Mouse (Mus musculus): ENCODE data around the gene Nepro. TPM values are rescaled to one million over a fixed set of nuclear protein-coding genes. Genes with fewer than 3 reads are reported as not detected.

Gene Nepro
- total RNA-seq, 2 experiments from 2014 or later = 4.3 to 6.5 TPM

GRCm38 (mm10) chr16:44702272-44702671, 21.8 kb upstream of the Nepro start:
- no peak for DNase-seq (ENCODE audit: low spot score in 2 of 2)

- no peak for DNase-seq (ENCODE audit: low spot score in 2 of 2)
Observed at GRCm38 (mm10) chr16:44703458-44703857, 20.6 kb upstream of the Nepro start.

GRCm38 (mm10) chr16:44716305-44717140, 7.6 kb upstream of the Nepro start:
- peak in 1 of 2 experiments; percentile 65 for DNase-seq (ENCODE audit: low spot score in 2 of 2)

- no peak for DNase-seq (ENCODE audit: low spot score in 2 of 2)
Observed at GRCm38 (mm10) chr16:44717141-44717634, 6.9 kb upstream of the Nepro start.

GRCm38 (mm10) chr16:44717838-44718237, 6.3 kb upstream of the Nepro start:
- no peak for DNase-seq (ENCODE audit: low spot score in 2 of 2)

- DNase-seq (ENCODE audit: low spot score in 2 of 2) = no peak
Observed at GRCm38 (mm10) chr16:44719349-44719748, 4.8 kb upstream of the Nepro start.

GRCm38 (mm10) chr16:44720518-44720917, 3.6 kb upstream of the Nepro start:
- no peak for DNase-seq (ENCODE audit: low spot score in 2 of 2)

GRCm38 (mm10) chr16:44722666-44723065, 1.4 kb upstream of the Nepro start:
- no peak for DNase-seq (ENCODE audit: low spot score in 2 of 2)

GRCm38 (mm10) chr16:44724847-44725246, 746 bp downstream of the Nepro start:
- peak in 1 of 2 experiments; percentile 54 for DNase-seq (ENCODE audit: low spot score in 2 of 2)

- DNase-seq (ENCODE audit: low spot score in 2 of 2) = peak; percentile 64 to 91
Observed at GRCm38 (mm10) chr16:44725286-44726223, 1.5 kb downstream of the Nepro start.

- DNase-seq (ENCODE audit: low spot score in 2 of 2) = no peak
Observed at GRCm38 (mm10) chr16:44727525-44727924, 3.4 kb downstream of the Nepro start.

- no peak for DNase-seq (ENCODE audit: low spot score in 2 of 2)
Observed at GRCm38 (mm10) chr16:44734059-44734458, 10.0 kb downstream of the Nepro start.

GRCm38 (mm10) chr16:44735676-44736075, 11.6 kb downstream of the Nepro start:
- no peak for DNase-seq (ENCODE audit: low spot score in 2 of 2)

- no peak for DNase-seq (ENCODE audit: low spot score in 2 of 2)
Observed at GRCm38 (mm10) chr16:44736118-44736517, 12.0 kb downstream of the Nepro start.

- no peak for DNase-seq (ENCODE audit: low spot score in 2 of 2)
Observed at GRCm38 (mm10) chr16:44742753-44743152, 18.7 kb downstream of the Nepro start.

- no peak for DNase-seq (ENCODE audit: low spot score in 2 of 2)
Observed at GRCm38 (mm10) chr16:44745471-44745865, 21.4 kb downstream of the Nepro start.

- peak; percentile 83 to 89 for DNase-seq (ENCODE audit: low spot score in 2 of 2)
Observed at GRCm38 (mm10) chr16:44745866-44746562, 21.9 kb downstream of the Nepro start, which contains the start of gene Gtpbp8. Gtpbp8 (minus strand) TSS chr16:44746363.

GRCm38 (mm10) chr16:44748007-44748406, 23.9 kb downstream of the Nepro start:
- DNase-seq (ENCODE audit: low spot score in 2 of 2) = no peak

GRCm38 (mm10) chr16:44757700-44758099, 33.6 kb downstream of the Nepro start:
- DNase-seq (ENCODE audit: low spot score in 2 of 2) = no peak

GRCm38 (mm10) chr16:44761811-44762210, 37.7 kb downstream of the Nepro start:
- DNase-seq (ENCODE audit: low spot score in 2 of 2) = no peak
